Mouse (Mus musculus) testis, adult 2 months (tissue): ENCODE data around the gene Cygb.

ENCODE experiments used
- CTCF ChIP-seq: fragments of 200-500 bp; IDR thresholded peaks from 2 replicates; pipeline ENCODE4 v1.5.1; 2012; ENCODE audit warnings: low read depth, mild to moderate bottlenecking, inconsistent platforms, low read length, moderate library complexity; ENCODE audit not compliant: control insufficient read depth, insufficient read depth, insufficient replicate concordance
- POLR2A ChIP-seq: fragments of 200-500 bp; IDR thresholded peaks from 2 replicates; pipeline ENCODE4 v1.6.1; 2012; ENCODE audit warnings: low read depth, mild to moderate bottlenecking, inconsistent platforms, low read length, moderate library complexity; ENCODE audit not compliant: control insufficient read depth

DNA sequence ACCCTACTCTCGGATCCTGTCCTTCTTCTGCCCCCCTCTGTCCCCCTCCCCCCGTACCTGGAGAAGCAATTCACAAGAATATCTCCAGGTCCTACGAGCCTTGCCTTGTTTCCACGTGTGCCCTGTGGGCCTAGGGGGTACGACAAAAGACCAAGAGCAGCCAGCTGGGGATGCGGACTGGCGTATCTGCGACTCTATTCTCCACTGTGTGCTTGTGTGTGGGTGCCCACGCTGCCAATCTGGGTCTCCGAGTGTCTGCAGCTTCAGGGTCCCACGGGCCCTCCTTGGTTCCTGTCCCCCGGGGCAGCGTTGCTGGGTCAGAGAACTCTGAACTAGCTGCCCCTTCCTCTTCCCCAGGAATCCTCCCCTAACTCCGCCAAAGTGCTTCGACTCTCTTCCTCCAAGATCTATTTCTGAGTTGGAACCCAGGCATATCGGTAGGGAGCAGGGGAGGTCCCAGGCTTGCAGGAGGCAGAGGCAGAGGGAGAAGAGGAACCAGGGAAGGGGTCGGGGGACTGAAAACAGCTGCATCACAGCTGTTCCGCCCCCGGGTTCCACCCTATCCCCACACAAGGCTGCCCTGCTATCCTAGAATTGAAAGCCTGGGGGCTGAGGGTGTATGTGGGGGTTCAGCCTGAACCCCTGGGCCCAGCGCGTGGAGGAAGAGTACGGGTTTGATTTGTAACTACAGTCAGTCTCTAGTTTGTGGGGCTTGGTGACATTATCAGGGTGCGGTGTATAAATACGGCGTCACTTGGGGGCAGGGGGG, 1.6 kb downstream of the Cygb start:
- TF ChIP-seq CTCF: no peak
- no peak for TF ChIP-seq POLR2A
